Mouse (Mus musculus) cerebellum, postnatal 10 days (tissue): ENCODE measurements around the gene 2700049A03Rik.

Experiments
- DNase-seq, 2 experiments: peaks; one replicate each; pipeline ENCODE4 v3.0.0; 2021; ENCODE audit warnings: mixed read lengths in 2 of 2

Gene 2700049A03Rik

GRCm38 (mm10) chr12:71274519-71275237, 138.0 kb downstream of the 2700049A03Rik start:
- DNase-seq = peak; percentile 23 to 25

GRCm38 (mm10) chr12:71275906-71276595, 139.4 kb downstream of the 2700049A03Rik start:
- no peak for DNase-seq

GRCm38 (mm10) chr12:71279521-71280262, 143.0 kb downstream of the 2700049A03Rik start:
- peak; percentile 78 to 82 for DNase-seq

- no peak for DNase-seq
Observed at GRCm38 (mm10) chr12:71281201-71281768, 144.6 kb downstream of the 2700049A03Rik start.

- DNase-seq = no peak
Observed at GRCm38 (mm10) chr12:71285399-71285798, 148.8 kb downstream of the 2700049A03Rik start.

GRCm38 (mm10) chr12:71290460-71290859, 153.8 kb downstream of the 2700049A03Rik start:
- no peak for DNase-seq
